Mouse (Mus musculus): ENCODE data around the gene Fcer1g.
"Not testable (repeated sequence)": the region's sequence is repeated elsewhere in the genome, so short reads cannot be mapped to it uniquely, and the experiment has no call there.

The Fcer1g gene

DNA sequence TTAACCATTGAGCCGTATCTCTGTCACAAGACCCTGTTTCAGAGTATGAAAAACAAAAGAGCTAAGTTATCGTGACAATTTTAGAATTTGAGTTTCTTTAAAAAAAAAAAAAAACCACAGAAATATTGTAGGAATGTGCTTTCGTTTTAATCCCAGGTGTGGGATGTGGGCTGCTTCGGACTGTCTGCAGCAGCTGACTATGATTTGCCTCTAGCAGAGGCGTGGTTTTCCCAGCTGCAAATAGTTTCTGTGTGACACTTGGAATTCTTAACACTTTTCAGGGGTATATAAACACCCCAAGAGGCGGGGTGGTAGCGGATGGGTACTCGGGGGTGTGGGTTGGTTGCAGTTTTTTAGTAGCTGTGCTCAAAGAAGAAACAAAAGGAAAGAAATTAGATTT is 11.2 kb upstream of the Fcer1g start:
- DNase-seq (ENCODE audit: low read depth, low spot score): no peak

DNA sequence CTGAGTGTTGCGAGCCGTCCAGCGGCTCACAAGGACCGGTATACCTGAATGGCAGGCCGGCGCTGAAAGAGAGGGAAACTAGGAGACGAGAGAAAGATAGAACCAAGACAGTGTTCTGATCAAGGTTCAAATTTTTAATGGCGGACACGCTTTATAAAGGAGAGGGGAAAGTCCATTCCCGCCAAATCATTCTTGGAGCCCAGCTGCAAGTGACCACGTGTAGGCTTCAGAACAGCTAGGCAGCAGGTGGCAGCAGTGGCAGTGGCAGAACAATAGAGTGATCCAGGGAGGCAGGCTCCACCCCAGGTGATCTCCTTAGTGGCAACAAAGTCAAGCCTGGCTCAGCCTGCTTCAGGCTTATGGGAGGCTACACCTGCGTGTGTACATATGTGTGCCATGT is 7.8 kb upstream of the Fcer1g start:
- not testable (repeated sequence) for DNase-seq (ENCODE audit: low read depth, low spot score)

DNA sequence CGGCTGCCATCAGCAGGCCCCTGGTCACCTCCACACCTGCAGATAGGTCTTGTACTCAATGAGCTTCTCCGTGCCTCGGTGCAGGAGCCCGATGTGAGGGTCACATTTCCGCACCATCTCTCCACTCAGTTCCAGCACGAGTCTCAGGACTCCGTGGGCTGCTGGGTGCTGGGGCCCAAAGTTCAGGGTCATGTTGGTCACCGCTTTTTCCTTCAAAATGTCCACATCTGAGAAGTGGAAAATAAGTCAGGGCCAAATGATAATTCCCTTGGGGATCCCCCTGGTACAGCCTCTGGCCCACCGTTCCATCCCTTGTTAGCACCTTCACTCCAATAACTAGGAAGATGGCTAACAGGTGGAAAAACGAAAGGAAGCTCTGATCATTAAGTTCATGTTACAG is 6.7 kb upstream of the Fcer1g start:
- DNase-seq (ENCODE audit: low read depth, low spot score): no peak

DNA sequence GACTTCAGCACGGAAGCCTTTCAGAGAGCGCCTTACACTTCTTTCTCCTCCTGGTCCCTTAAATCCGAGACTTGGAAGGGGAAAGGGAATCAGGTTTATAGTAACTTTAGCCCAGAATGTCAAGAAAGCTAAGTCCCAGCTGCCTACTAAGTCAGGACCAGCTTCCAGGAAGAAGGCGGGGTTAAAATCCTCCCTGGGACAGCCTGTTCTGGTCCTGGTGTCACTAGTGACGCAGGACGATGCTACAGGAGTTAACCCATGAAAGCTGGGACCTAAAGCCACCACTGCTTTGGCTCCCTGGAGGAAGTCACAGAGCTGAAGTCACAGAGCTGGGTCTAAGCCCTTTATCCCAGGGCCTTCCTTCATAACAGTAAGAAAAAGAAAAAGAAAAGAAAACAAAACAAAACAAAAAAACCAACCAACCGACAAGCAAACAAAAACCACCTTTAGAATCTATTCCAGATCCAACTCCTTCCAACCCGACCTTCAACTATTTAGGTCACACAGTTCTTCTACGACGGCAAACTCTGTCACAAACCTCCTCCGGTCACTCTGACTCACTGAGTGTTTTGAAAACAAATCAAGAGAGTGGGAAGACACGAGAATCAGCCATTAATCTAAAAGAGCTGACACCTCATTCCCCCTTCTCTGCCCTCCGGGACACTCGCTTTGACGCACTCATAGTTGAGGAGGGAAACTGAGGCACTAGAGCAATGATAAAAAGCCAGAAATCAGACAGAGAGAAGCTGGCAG is 6.0 kb upstream of the Fcer1g start:
- no peak for DNase-seq (ENCODE audit: low read depth, low spot score)

DNA sequence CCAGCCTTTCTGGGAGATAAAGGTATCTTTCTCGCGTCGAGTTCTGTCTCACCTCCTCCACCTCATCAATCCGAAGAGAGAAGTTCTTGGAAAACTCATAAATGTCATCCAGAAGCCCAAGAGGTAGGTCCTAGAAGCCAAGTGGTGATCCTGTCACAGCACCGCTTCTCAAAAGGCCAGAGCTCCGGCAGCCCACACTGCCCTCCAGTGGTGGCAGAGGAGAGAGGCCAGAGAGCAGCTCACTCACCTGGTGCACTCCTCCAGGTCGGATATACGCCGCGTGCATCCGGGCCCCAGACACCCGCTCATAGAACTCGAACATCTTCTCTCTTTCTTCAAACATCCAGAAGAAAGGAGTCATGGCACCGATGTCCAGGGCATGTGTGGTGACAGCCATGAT is 4.3 kb upstream of the Fcer1g start:
- DNase-seq (ENCODE audit: low read depth, low spot score): peak; percentile 61

DNA sequence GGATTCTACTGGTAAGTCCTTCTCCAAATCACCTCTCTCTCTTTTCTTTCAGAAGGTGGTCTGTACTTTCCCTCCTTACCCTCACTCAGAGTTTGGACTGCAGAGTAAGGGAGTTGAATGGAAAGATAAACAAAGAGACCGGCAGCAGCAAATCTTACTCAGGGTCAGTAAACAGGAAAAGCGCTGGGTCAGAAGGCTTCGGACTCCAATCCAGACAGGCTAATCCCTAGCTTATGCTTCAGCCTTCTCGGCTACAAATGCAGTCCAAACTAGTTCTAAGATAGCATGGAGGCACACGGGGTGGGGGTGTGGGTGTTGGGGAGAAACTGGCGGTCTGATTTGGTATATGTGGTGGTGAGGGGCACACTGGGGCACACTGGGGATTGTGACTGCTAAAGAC is 3.3 kb upstream of the Fcer1g start:
- DNase-seq (ENCODE audit: low read depth, low spot score): no peak

DNA sequence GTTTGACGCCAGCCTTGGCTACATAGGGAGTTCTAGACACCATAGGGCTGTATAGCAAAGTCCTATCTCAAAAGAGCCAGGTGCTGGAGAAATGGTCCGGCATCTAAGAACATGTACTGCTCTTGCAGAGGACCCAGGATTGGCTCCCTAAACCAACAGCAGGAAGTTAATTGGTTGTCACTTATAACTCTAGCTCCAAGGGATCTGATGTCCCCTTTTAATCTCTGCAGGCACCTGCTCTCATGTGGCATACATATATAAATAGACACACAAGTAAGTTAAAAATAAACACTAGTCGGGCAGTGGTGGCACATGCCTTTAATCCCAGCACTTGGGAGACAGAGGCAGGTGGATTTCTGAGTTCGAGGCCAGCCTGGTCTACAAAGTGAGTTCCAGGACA is 1.6 kb upstream of the Fcer1g start:
- no peak for DNase-seq (ENCODE audit: low read depth, low spot score)

DNA sequence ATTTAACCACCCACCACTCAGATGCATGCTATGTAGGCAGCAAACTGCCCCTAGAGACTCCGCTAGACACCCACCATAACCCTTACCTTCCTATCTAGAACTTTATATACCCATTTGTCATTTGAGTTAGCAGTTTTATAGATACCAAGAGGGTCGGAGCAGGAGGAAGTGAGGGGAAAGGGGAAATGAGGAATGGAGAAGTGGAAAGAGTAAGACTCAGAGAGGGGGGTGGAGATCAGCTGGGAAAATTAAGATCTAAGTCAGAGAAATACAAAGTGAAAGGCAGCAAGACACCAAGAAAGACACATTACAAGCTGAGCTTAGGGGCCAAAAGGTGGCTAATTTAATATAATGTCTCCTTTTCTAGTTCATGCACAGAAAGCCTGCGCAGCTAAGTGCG is 373 bp upstream of the Fcer1g start:
- no peak for DNase-seq (ENCODE audit: low read depth, low spot score)

DNA sequence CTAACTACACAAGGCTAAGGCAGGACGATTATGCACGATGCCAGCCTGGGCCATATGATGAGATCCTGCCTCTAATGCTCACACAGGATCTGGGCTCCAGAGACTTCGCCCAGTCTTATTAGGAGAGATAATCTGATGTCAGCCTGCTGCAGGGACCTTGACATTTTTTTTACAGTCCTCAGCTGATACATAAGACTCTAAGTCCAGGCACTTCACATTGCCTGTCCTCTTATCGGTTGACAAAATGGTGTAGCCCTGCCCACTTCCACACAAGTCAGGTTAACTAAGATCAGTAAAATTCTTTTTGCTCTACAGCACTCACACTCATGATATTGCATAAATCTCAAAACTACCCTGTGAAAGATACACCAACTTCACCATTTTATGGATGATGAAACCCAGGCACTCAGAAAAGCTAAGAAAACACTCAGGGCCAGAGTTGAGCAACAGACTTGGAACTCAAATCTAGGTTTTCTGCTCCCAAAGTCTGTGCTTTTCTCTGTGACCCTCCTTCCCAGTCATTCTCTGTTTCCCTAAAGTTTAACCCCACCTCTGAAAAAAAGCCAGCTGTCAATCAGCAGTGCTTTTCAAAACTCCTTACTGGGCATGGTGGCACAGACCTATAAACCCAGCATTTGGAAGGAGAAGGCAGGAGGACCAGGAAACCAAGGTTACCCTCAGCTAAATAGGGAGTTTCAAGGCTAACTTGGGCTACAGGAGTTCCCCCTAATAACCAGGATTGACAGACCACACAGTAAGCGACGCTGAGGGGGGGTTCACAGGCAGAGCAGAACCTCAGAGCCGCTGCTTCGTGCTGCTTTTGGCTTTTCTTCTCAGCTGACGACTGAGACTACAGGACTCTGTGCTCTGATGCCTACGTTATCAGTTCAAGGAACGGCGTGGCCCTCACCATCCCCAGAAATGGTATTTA is 1.1 kb downstream of the Fcer1g start:
- DNase-seq (ENCODE audit: low read depth, low spot score): no peak

DNA sequence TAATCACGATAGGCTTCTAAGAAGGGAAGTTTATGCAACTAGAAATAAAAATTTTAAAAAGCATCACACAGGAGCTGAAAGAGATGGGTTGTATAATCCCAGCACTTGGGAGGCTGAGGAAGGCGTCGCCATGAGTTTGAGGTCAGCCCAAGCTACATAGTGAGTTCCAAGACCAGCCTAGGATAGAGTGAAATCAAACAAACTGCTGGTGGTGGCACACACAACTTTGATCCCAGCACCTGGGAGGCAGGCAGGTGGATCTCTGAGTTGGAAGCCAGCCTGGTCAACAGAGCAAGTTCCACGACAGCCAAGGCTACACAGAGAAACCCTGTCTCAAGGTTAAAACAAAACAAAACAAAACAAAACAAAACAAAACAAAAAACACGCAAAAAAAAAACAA is 1.8 kb downstream of the Fcer1g start:
- DNase-seq (ENCODE audit: low read depth, low spot score): no peak

DNA sequence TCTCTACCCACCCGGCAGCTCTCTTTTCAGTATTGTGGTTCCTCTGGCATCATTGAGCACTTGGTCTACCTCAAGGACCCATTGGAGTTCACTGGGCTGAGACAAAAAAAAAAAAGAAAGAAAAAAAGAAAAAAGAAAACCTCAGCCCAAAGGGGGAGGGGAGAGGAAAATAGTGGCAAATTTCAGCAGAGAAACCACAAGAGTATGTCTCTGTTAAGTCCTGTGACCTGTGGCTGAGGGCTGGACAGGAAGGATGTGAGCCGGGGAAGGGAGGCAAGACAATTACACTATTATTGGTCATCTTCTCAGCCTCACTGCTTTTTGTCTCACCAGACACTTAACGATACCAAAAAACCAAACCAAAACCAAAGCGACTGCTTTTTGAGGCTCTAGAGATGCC is 2.3 kb downstream of the Fcer1g start:
- no peak for DNase-seq (ENCODE audit: low read depth, low spot score)

DNA sequence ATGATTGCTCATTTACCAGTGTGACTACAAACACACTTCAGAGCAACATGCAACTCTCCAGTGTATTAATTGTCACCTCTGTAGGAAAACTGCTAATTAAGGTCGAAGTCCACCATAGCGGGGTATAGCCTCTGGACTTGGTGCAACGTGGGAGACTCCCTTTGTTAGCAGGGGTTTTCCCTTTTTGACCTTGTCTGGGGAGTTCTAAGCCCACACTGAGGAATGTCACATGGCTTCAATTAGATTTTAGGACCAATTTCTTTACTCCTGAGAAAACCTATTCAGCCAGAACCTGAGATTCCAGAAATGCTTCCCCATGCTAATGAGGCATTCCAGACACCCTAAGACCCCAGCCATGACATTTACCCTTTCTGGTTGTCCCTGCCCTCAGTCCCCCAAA is 4.0 kb downstream of the Fcer1g start:
- DNase-seq (ENCODE audit: low read depth, low spot score): no peak

DNA sequence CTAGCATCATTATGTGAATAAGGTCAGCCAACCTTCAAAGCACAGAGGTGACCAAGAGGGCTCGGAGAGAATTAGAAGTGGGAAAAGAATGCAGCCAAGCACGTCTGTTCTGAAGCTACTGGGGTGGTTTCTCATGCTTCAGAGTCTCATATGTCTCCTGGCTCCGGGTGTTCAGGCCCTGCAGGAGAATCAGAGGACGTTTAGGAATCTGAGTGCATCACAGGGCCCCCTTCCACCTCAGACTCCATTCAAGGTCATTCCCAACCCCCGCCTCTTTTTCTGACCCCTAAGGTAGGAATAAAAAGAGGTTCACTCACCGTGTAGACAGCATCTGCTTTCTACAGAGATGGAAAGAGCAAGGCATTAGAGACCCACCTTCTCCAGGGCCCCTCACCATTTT is 4.4 kb downstream of the Fcer1g start:
- no peak for DNase-seq (ENCODE audit: low read depth, low spot score)

DNA sequence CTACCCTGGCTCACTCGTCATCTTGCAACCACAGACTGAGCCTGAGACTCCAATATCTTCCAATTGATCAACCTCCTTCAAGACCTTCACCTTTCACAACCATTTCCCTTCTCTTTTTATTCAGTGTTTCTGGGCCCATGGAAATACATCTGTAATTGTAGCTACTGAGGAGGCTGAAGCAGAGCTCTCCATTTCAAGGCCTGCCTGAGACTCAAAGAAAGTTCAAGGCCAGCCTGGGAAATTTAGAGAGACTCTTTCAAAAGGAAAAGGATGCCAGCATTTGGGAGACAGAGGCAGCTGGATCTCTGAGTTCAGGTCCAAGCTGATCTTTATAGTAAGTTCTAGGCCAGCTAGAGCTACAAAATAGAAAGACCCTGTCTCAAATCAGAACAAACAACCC is 6.3 kb downstream of the Fcer1g start:
- DNase-seq (ENCODE audit: low read depth, low spot score): no peak

DNA sequence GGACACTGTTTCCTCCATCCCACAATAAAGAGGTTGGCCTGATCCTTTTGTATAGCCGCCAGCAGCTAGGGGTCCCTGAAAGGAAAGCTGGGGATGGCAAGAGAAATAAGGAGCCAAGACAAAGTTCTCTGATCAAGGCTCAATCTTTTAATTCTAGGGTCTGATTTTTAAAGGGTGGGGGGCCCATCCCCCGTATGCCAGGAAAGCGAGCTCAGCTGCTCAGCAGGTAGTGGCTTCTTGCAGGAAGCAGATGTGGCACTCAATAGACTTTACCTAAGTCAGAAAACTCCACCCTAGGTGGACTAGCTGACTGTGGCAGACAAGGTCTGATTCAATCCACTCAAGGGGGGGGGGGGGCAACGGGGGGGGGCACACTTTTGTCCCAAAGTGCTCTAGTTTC is 7.4 kb downstream of the Fcer1g start:
- no peak for DNase-seq (ENCODE audit: low read depth, low spot score)

DNA sequence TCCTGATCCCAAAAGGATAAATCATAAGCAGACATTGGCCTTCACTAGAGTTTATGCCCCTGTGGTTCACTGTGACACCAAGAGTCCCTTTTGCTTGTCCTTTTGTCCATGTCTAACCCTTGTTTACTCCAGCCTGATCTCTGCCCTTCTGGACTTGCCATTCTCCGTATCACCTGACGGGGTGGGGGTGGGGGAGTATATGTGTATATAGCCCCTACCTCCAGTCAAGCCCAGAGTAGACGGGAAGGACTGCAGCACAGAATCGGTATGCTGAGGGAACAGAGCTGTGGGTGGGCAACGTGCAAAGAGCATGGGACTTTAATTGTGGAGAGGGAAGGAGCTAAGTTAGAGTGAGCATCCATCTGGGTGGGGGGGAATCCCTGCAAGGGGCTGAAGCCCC is 9.3 kb downstream of the Fcer1g start, which contains the start of gene Apoa2:
TSS of gene Apoa2 (plus strand) at position 198 of the 400 bp plus-strand sequence.
- DNase-seq (ENCODE audit: low read depth, low spot score): no peak

DNA sequence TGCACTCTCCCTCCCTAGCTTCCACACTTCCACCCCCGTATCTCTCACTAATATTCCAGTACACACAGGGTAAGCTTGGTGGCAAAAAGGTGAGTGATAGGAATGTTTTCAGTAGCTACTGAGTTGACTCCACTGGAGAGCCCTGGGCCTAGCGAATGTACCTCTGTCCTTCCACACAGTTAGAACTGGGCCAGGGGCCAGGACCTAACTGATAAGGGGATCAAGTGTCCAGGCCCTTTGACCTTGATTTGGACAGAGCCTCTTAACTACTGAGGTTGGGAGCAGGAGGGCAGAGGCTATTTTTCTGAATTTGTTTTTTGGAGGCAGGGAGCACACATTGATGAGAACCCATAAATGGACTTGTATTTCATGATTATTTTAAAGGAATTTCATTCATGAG is 10.4 kb downstream of the Fcer1g start:
- DNase-seq (ENCODE audit: low read depth, low spot score): no peak

DNA sequence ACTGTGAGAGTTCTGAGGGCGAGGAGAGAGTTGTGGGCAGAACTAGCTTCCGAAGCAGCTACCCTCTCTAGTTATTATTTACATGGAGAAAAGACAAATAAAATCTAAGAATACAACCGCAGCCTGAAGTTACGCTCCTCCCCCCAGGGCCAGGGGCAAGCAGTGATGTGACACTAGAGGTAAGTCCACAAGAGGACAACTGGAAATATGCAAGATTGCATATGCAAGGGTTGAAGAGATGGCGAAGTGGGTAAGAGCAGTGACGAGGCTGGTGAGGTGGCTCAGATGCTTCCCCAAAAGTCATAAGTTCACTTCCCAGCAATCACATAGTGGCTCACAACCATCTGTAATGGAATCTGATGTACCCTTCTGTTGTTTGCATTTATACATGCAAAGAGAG is 11.0 kb downstream of the Fcer1g start:
- peak; percentile 26 for DNase-seq (ENCODE audit: low read depth, low spot score)

DNA sequence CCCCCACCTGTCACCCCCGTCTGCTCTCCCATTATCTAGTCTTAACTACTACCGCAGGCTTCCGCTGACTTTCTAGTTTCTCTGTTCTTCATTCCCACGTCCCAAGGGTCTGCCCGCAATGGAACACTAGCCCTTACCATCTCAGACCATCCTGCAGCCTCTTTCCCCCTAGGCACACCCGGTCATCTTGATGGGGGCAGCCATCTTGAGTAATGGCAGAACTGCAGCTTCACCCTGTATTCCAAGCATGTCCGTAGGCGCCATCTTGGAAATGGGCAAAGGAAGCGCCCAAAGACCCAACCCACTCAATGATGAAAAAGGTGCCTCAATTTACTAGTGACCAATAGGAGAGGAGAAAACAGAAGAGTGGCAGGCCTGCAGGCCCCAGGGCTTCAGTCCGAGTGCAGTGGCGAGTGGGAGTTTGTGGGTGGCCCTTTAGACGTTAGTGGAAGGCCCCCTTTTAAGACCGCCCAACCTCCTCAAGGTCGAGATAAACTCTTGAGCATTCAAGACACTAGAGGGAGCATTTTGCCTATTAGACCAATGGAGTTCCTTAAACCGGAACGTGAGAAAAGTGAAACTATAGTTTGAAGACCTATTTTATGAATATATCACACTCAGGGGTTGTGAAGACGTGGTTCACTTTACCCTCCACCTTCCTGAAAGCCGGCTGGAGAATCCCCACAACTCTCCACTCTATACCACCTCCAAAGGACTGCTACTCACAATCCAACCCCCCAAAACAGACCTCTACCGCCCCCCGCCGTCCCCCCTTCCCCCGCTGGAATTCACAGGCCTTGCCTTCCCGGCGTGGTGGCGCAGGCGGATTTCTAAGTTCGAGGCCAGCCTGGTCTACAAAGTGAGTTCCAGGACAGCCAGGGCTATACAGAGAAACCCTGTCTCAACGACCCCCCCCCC is 11.7 kb downstream of the Fcer1g start, which contains the start of gene Tomm40l:
TSS of gene Tomm40l (minus strand) at position 277 of the 918 bp plus-strand sequence.
- DNase-seq (ENCODE audit: low read depth, low spot score): peak; percentile 99

DNA sequence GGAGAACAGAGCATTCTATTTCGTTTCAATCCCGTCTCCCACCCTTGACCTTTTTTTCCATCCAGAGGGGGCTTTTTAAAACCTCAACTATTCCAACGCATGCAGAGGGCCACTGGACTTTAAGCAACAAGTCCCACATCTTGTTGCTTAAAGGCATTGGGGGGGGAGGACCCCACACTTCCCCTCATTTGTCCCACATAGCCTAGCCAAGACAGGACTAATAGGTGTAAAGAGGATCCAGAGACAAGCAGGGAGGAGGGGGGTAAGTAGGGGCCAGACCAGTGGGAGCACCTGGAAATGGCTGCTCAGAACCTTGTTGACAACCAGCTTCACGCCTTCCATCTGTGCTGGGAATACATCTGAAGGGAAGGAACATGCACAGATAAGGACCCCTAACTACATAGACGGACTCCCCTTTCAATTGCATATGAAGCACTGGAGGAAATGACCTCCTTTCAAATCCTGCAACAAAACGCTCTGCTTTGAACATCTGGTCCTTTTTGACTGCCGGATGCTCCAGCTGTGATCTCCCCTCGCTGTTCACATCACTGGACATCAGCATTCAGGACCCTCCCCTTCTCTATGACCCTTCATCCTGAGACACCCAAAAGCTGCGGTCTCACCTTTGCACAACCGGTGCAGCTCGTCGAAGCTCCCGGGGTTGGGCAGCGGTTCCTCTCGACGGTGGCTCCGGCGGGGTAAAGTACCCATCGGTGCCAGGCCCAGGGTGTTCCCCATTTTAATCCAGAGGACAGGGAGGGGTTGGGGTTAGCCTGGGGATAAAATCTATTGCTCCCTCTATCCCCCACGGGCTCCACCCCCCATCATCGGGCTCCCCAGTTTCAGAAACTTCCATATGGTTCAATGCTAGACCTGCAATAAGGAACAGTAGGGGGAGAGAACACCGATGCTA is 12.6 kb downstream of the Fcer1g start:
- DNase-seq (ENCODE audit: low read depth, low spot score): peak; percentile 31

DNA sequence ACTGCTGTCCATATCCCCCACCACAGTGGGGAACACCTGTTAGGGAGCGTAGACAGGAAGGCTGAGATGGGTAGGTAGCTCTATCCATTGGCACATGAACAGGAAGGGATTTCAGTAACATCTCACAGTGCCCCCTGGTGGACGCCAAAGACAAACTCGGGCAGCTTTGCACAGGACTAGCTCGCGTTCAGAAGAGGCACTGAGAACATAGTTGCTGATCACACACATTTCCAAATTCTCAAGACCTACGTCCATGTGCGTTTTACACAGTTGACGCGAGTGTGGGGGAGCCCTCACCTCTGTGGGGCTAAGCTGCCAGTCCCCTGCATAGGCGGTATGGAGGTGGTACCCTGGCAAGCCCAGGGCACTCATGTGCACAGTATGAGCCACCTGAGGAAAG is 13.3 kb downstream of the Fcer1g start:
- DNase-seq (ENCODE audit: low read depth, low spot score): peak; percentile 80

Data from CD4-positive helper T cell, adult 2 months (primary cell).